10 mouse cellular contexts compared by ENCODE assay signal in genomic region chr5:118891131-118891530, GRCm38 (mm10).
DNase-seq lines count a peak whose midpoint lies in the region; ATAC-seq and TF ChIP-seq lines count a peak whose summit lies in the region.
"Had no signal": no experiment of that assay in that cellular context is flagged by ENCODE, and none has a peak within 500 bp of the region (broad histone marks: within the 10 kb centered on the region; RNA-seq: fewer than 3 reads in every experiment).

No protein-coding gene starts in this region.

- peak; percentile 8 for DNase-seq in cerebellum, adult 9-11 months
- no peak for DNase-seq in cerebellum, adult 2 months
- DNase-seq in 3134 (ENCODE audit: extremely low read depth, insufficient read length, low spot score), result peak; percentile 16
- DNase-seq in forebrain, postnatal 0 days, result peak; percentile 79
- DNase-seq in kidney, postnatal 14 days, result no peak
- DNase-seq in natural killer cell, adult 2 months (ENCODE audit: low spot score in 2 of 2), result no peak
- DNase-seq in urinary bladder, adult 2 months (ENCODE audit: low spot score), result no peak

- H3K9ac ChIP-seq in forebrain, postnatal 0 days, result no peak overlapping the region
- no peak overlapping the region for H3K9ac ChIP-seq in midbrain, embryonic 15.5 days
- H3K9ac ChIP-seq: heart, embryonic 15.5 days; lung, embryonic 15.5 days had no signal

- H3K4me3 ChIP-seq in cerebellum, adult 2 months (replicated peaks; ENCODE audit: insufficient read depth, low read depth, low read length), result no peak overlapping the region
- no peak overlapping the region for H3K4me3 ChIP-seq in forebrain, postnatal 0 days (ENCODE audit: low read depth, low read length)
- H3K4me3 ChIP-seq in midbrain, embryonic 15.5 days, result no peak overlapping the region
- H3K4me3 ChIP-seq: heart, embryonic 15.5 days; lung, embryonic 15.5 days had no signal

- 12% methylated on average over 6 of the region's 6 CpGs for WGBS in cerebellum, adult 2 months
- whole genome bisulfite sequencing in forebrain, postnatal 0 days, result 37% methylated on average over 6 of the region's 6 CpGs
- 64% methylated on average over 6 of the region's 6 CpGs for WGBS in midbrain, embryonic 15.5 days

- no peaks in the 10 kb centered on the region for H3K9me3 ChIP-seq in forebrain, postnatal 0 days (ENCODE audit: low read length)
- H3K9me3 ChIP-seq in midbrain, embryonic 15.5 days, result no peaks in the 10 kb centered on the region
- H3K9me3 ChIP-seq: heart, embryonic 15.5 days; lung, embryonic 15.5 days had no signal

- peak; percentile 96 for ATAC-seq in forebrain, postnatal 0 days
- ATAC-seq in midbrain, embryonic 15.5 days (replicated peaks), result peak; percentile 69; the same call in 1 of the 2 replicates

- H3K4me2 ChIP-seq in forebrain, postnatal 0 days (ENCODE audit: low read depth), result no peak overlapping the region
- no peak overlapping the region for H3K4me2 ChIP-seq in midbrain, embryonic 15.5 days
- H3K4me2 ChIP-seq: heart, embryonic 15.5 days; lung, embryonic 15.5 days had no signal

- no peak for TF ChIP-seq CTCF in cerebellum, adult 2 months (IDR thresholded peaks at IDR 0.05; ENCODE audit: borderline replicate concordance, insufficient read depth, low read depth, low read length)
- no peak for TF ChIP-seq CTCF in forebrain, postnatal 0 days (IDR thresholded peaks at IDR 0.05; ENCODE audit: low read depth)

- H3K4me1 ChIP-seq in cerebellum, adult 2 months (ENCODE audit: control insufficient read depth, insufficient read depth, low read length), result no peaks in the 10 kb centered on the region
- no peaks in the 10 kb centered on the region for H3K4me1 ChIP-seq in forebrain, postnatal 0 days (ENCODE audit: insufficient read depth)
- H3K4me1 ChIP-seq in midbrain, embryonic 15.5 days, result no peaks in the 10 kb centered on the region
- H3K4me1 ChIP-seq: heart, embryonic 15.5 days had no signal

- no peak for TF ChIP-seq POLR2A in cerebellum, adult 2 months (IDR thresholded peaks at IDR 0.05; ENCODE audit: borderline replicate concordance, insufficient read depth, low read length)

- H3K36me3 ChIP-seq in forebrain, postnatal 0 days (ENCODE audit: insufficient read depth), result no peaks in the 10 kb centered on the region
- H3K36me3 ChIP-seq in midbrain, embryonic 15.5 days (replicated peaks), result no peaks in the 10 kb centered on the region
- H3K36me3 ChIP-seq: heart, embryonic 15.5 days; lung, embryonic 15.5 days had no signal

- H3K27ac ChIP-seq in cerebellum, adult 2 months (ENCODE audit: insufficient read depth, low read length), result no peak overlapping the region
- H3K27ac ChIP-seq in forebrain, postnatal 0 days (ENCODE audit: low read depth, low read length), result no peak overlapping the region
- no peak overlapping the region for H3K27ac ChIP-seq in midbrain, embryonic 15.5 days
- H3K27ac ChIP-seq: heart, embryonic 15.5 days; lung, embryonic 15.5 days had no signal

- H3K27me3 ChIP-seq in cerebellum, adult 2 months (ENCODE audit: control insufficient read depth, insufficient read depth, low read length), result no peaks in the 10 kb centered on the region
- H3K27me3 ChIP-seq in forebrain, postnatal 0 days (ENCODE audit: insufficient read depth, low read length), result no peaks in the 10 kb centered on the region
- no peaks in the 10 kb centered on the region for H3K27me3 ChIP-seq in midbrain, embryonic 15.5 days (replicated peaks)
- H3K27me3 ChIP-seq: heart, embryonic 15.5 days; lung, embryonic 15.5 days had no signal

Comparison
In these comparisons a context has a peak if more than half of its experiments do, and no peak if none do; other contexts are left out.
1. DNase-seq: peak in cerebellum, adult 9-11 months (single experiment), 3134 (single experiment) and forebrain, postnatal 0 days (single experiment); none in cerebellum, adult 2 months (0 of 2), kidney, postnatal 14 days (single experiment), natural killer cell, adult 2 months (0 of 2) and urinary bladder, adult 2 months (single experiment).